Mouse (Mus musculus) embryonic facial prominence, embryonic 12.5 days (tissue): Measurements from ENCODE around the gene Snrnp35. TPM values are rescaled to one million over a fixed set of nuclear protein-coding genes. Genes with fewer than 3 reads are reported as not detected.
"Not testable (repeated sequence)": the region's sequence is repeated elsewhere in the genome, so short reads cannot be mapped to it uniquely, and the experiment has no call there.

Experiments used
- ATAC-seq: fragments of 200-750 bp; cut with Nextera tagmentation; 2 replicates; pipeline ENCODE4 v1.8.0; 2017; ENCODE audit not compliant: insufficient number of reproducible peaks, insufficient read depth, low FRiP score, low TSS enrichment
- H3K27ac ChIP-seq: fragments of 300-500 bp; sonication (generic); 2 replicates; pipeline ENCODE4 v1.5.1; 2016; ENCODE audit warnings: mild to moderate bottlenecking
- H3K27me3 ChIP-seq: fragments of 300-500 bp; sonication (generic); 2 replicates; pipeline ENCODE4 v1.6.1; 2016; ENCODE audit warnings: mild to moderate bottlenecking, moderate library complexity
- H3K36me3 ChIP-seq: fragments of 300-500 bp; sonication (generic); 2 replicates; pipeline ENCODE4 v1.6.1; 2016; ENCODE audit warnings: mild to moderate bottlenecking
- H3K4me1 ChIP-seq: fragments of 300-500 bp; sonication (generic); 2 replicates; pipeline ENCODE4 v1.6.1; 2016
- H3K4me2 ChIP-seq: fragments of 300-500 bp; sonication (generic); replicated peaks from 2 replicates; pipeline ENCODE4 v1.6.1; 2016; ENCODE audit warnings: mild to moderate bottlenecking, moderate library complexity
- H3K4me3 ChIP-seq: fragments of 300-500 bp; sonication (generic); 2 replicates; pipeline ENCODE4 v1.5.1; 2016; ENCODE audit warnings: mild to moderate bottlenecking
- H3K9ac ChIP-seq: fragments of 300-500 bp; sonication (generic); 2 replicates; pipeline ENCODE4 v1.6.1; 2016; ENCODE audit warnings: mild to moderate bottlenecking, moderate library complexity
- H3K9me3 ChIP-seq: fragments of 300-500 bp; sonication (generic); 2 replicates; pipeline ENCODE4 v1.6.1; 2016; ENCODE audit warnings: mild to moderate bottlenecking, moderate library complexity
- WGBS: fragments of 180-500 bp; shearing (Covaris S2); methylation state at CpG from one replicate; pipeline ENCODE4 v1.1.7; 2016; 5-methylcytosine and 5-hydroxymethylcytosine counted together
- polyA plus RNA-seq: library from polyadenylated mRNA; unstranded; fragments of >200 nt; fragmentation: Nextera tagmentation; extraction: Ambion mirVana; gene quantifications from 2 replicates; pipeline ENCODE4 v1.2.1, GENCODE M21; 2016

Snrnp35 gene
- polyA plus RNA-seq, 1 experiment from 2014 or later: 27.2 TPM

DNA sequence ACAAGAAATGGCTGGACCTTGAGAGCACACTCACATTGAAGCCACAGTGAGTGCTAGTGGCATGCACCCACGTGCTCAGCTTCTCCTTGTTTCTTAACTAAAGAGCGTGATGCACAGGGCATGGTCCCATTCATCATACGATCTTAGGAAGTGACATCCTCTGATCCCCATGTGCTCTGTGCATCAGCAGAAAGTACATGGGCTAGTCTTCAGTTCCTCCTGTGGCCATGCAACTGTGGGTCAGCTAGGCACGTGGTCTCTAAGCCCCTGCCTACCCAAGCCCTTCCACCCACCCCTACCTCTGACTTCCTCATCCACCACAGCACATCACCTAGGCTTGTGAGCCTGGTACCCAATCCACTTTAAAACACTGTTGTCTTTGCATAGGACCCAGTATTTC, 9.7 kb downstream of the Snrnp35 start:
- no peak overlapping the region for H3K4me2 ChIP-seq
- H3K9ac ChIP-seq: no peak overlapping the region
- H3K36me3 ChIP-seq: peaks cover 68% of the 10 kb centered on the region
- no peaks in the 10 kb centered on the region for H3K9me3 ChIP-seq
- H3K27ac ChIP-seq: no peak overlapping the region
- no peaks in the 10 kb centered on the region for H3K4me1 ChIP-seq
- no peaks in the 10 kb centered on the region for H3K27me3 ChIP-seq
- no peak overlapping the region for H3K4me3 ChIP-seq
- 82% methylated on average over 4 of the region's 4 CpGs for WGBS
- ATAC-seq: no peak

DNA sequence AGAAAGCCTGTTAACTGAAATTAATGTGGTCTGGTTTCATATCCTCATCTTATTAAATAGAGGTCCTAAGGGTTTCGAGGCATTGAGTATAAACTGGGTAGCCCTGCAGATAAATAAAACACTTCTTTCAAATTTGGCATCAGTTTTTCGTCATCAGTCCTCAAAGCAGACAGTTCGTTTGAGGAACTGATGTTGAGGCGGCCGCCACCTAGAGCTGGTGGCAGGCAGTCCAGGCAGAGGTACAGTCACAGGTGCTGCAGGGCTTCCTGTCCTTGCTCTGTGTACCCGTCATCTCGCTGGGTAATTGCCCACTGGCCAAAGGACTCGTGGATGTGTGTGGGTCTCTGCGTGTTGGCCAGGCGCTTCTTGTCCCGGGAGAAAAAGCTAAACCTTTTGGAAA, 10.5 kb downstream of the Snrnp35 start:
- Histone ChIP-seq H3K4me1 (no peaks in the 10 kb centered on the region), H3K9me3 (no peaks in the 10 kb centered on the region), H3K27ac (no peak overlapping the region), H3K9ac (no peak overlapping the region), H3K4me2 (no peak overlapping the region), H3K4me3 (no peak overlapping the region), H3K27me3 (no peaks in the 10 kb centered on the region), H3K36me3 (peaks cover 69% of the 10 kb centered on the region)
- no peak for ATAC-seq
- WGBS: 87% methylated on average over 11 of the region's 11 CpGs

DNA sequence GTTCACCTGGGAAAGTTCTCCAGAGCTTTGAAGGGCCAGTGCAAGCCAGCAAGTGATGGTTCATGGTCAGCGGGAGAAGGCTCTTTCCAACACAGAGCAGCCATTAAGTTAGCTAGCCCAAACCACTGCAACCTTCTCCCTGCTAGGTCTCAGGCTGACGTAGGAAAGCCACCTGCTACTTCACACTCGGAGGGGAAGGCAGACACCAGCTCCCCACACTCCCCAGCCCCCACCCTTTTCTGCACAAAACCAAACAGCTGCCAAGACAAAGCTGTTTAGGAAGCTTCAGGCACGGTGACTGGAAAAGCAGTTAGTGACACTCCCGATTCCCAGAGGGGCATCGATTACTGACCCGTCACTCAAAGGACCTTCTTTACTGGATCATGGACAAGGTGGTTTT, 12.6 kb downstream of the Snrnp35 start:
- Histone ChIP-seq H3K4me3 (no peak overlapping the region), H3K4me2 (no peak overlapping the region), H3K27ac (no peak overlapping the region), H3K4me1 (no peaks in the 10 kb centered on the region), H3K9me3 (no peaks in the 10 kb centered on the region), H3K36me3 (peaks cover 62% of the 10 kb centered on the region), H3K9ac (no peak overlapping the region), H3K27me3 (no peaks in the 10 kb centered on the region)
- WGBS: 74% methylated on average over 7 of the region's 7 CpGs
- no peak for ATAC-seq

DNA sequence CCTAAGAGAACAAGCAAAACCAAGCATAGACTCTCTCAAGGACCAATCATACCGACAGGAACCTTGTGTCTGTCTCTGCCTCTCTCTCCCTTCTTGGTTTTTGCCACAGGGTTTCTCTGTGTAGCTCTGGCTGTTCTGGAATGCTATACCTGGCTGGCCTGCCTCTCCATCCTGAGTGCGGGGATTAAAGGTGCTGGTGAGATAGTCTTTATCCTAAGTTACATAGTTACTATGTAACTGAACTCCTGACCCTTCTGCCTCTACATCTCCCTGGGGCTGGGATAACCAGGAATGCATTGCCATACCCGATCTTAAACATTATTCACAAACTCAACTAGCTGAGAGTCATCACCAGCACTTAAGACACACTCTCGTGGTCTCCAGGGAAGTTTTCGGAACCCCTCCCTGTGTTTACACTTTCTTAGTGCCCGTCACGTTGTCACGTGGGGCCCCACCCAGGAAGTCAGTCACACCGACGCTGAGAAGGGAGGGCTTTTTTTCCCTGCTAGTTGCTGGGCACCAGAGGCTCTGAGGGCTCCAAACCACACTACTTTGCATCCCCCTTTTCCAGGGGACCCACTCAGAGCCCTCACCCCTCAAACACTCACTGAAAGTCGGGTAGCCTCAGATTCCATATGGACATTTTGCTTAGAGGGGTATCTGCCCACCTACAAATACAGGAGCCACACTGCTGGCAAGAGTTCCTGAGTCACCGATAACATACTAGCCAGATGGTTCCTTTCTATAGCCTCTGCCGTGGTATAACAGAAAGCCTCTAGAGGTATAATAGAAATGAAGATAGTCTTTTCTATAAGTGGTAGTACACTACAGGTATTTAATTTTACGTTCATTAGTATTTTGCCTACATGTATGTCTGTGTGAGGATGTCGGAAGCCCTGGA, 13.9 kb downstream of the Snrnp35 start:
- Histone ChIP-seq H3K36me3 (peaks cover 63% of the 10 kb centered on the region), H3K9me3 (no peaks in the 10 kb centered on the region), H3K4me1 (no peaks in the 10 kb centered on the region), H3K27me3 (no peaks in the 10 kb centered on the region), H3K27ac (no peak overlapping the region), H3K4me3 (no peak overlapping the region), H3K9ac (no peak overlapping the region), H3K4me2 (no peak overlapping the region)
- no peak for ATAC-seq
- WGBS: 74% methylated on average over 15 of the region's 15 CpGs

GRCm38 (mm10) chr5:124498221-124498876, 15.4 kb downstream of the Snrnp35 start:
- Histone ChIP-seq H3K4me2 (no peak overlapping the region), H3K9me3 (no peaks in the 10 kb centered on the region), H3K4me1 (no peaks in the 10 kb centered on the region), H3K27ac (no peak overlapping the region), H3K27me3 (no peaks in the 10 kb centered on the region), H3K36me3 (peaks cover 62% of the 10 kb centered on the region), H3K9ac (no peak overlapping the region), H3K4me3 (no peak overlapping the region)
- ATAC-seq: no peak
- WGBS: 65% methylated on average over 9 of the region's 9 CpGs

- Histone ChIP-seq H3K36me3 (peaks cover 62% of the 10 kb centered on the region), H3K27ac (no peak overlapping the region)
- 26% methylated on average over 5 of the region's 5 CpGs for WGBS
Observed at GRCm38 (mm10) chr5:124499001-124499400, 16.1 kb downstream of the Snrnp35 start.

DNA sequence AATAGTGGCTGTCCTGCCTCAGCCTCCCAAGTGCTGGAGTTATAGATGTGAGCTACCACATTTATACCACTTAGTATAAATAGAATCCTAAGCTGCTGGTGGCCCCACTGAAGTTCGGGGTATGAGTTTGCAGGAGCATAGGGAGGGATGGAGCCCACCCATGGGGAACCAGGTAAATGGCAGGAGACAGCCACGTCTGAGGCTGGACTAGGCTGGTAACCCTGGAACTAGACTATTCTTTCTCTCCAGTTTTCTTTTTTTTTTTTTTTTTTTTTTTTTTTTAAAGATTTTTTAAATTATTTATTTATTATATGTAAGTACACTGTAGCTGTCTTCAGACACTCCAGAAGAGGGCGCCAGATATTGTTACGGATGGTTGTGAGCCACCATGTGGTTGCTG, 17.1 kb downstream of the Snrnp35 start:
- not testable (repeated sequence) for H3K9me3 ChIP-seq, H3K27ac ChIP-seq, H3K9ac ChIP-seq, ATAC-seq, H3K4me1 ChIP-seq, H3K4me3 ChIP-seq, H3K27me3 ChIP-seq, H3K4me2 ChIP-seq
- H3K36me3 ChIP-seq: peaks cover 66% of the 10 kb centered on the region
- WGBS: 78% methylated on average over 4 of the region's 4 CpGs

More at GRCm38 (mm10) chr5:124499001-124499400, 16.1 kb downstream of the Snrnp35 start:
- H3K4me2 ChIP-seq: no peak overlapping the region
- no peak overlapping the region for H3K4me3 ChIP-seq
- no peak for ATAC-seq
- no peaks in the 10 kb centered on the region for H3K27me3 ChIP-seq
- no peaks in the 10 kb centered on the region for H3K4me1 ChIP-seq
- H3K9me3 ChIP-seq: no peaks in the 10 kb centered on the region
- no peak overlapping the region for H3K9ac ChIP-seq

DNA sequence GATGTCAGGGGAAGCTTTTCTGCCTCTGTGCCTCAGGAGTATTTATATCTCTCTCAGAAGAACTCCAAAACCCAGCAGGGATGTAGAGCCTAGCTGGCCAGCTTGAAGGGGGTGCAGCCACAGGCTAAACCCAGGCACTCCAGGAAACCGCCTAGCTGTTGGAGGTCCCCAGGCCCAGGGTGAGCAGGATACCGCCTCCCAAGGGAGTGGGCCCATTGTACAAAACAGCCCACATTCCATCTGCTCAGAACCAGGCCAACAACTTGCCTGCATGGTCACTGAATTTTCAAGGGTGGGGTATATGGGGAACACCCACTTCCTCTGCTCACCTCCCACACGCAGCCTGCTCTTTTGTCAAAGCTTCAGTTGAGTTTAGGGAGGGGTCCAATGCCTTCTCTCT, 17.6 kb downstream of the Snrnp35 start:
- H3K9ac ChIP-seq: no peak overlapping the region
- H3K4me2 ChIP-seq: no peak overlapping the region
- WGBS: 94% methylated on average over 3 of the region's 3 CpGs
- ATAC-seq: no peak
- no peaks in the 10 kb centered on the region for H3K4me1 ChIP-seq
- no peaks in the 10 kb centered on the region for H3K9me3 ChIP-seq
- H3K4me3 ChIP-seq: no peak overlapping the region
- peaks cover 61% of the 10 kb centered on the region for H3K36me3 ChIP-seq
- H3K27ac ChIP-seq: no peak overlapping the region
- no peaks in the 10 kb centered on the region for H3K27me3 ChIP-seq

DNA sequence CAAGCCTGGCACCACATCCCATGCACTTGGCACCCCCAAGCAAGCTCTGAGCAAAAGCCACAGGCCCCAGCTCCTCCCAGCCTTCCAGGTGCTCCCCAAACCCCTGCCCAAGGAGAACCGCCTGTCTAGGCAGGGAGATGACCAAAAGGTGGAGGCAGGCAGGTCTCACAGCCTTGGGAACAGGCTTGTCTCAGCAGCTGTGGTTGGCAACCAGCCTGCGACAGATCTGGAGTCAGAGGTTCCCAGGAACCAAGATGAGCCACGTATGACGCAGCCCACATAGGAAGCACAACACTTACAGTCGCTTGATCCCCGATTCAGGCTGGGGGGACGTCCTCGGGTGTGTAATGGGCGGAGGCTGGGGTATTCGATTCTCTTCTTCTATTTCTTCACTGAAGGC, 18.6 kb downstream of the Snrnp35 start:
- Histone ChIP-seq H3K9ac (no peak overlapping the region), H3K4me1 (peaks cover 3% of the 10 kb centered on the region), H3K27me3 (no peaks in the 10 kb centered on the region), H3K4me2 (no peak overlapping the region), H3K27ac (no peak overlapping the region), H3K9me3 (no peaks in the 10 kb centered on the region), H3K4me3 (no peak overlapping the region), H3K36me3 (peaks cover 51% of the 10 kb centered on the region)
- ATAC-seq: no peak
- WGBS: 91% methylated on average over 10 of the region's 10 CpGs

- Histone ChIP-seq H3K27ac (no peak overlapping the region), H3K27me3 (no peaks in the 10 kb centered on the region), H3K4me2 (no peak overlapping the region), H3K9me3 (no peaks in the 10 kb centered on the region), H3K36me3 (peaks cover 50% of the 10 kb centered on the region), H3K4me3 (no peak overlapping the region), H3K4me1 (peaks cover 8% of the 10 kb centered on the region), H3K9ac (no peak overlapping the region)
- 65% methylated on average over 14 of the region's 14 CpGs for WGBS
- ATAC-seq: no peak
Observed at GRCm38 (mm10) chr5:124503742-124504141, 20.8 kb downstream of the Snrnp35 start.

GRCm38 (mm10) chr5:124505235-124505634, 22.3 kb downstream of the Snrnp35 start:
- Histone ChIP-seq H3K27ac (no peak overlapping the region), H3K27me3 (no peaks in the 10 kb centered on the region), H3K36me3 (peaks cover 57% of the 10 kb centered on the region), H3K4me1 (peaks cover 8% of the 10 kb centered on the region), H3K9ac (no peak overlapping the region), H3K4me3 (no peak overlapping the region), H3K4me2 (no peak overlapping the region), H3K9me3 (no peaks in the 10 kb centered on the region)
- 85% methylated on average over 4 of the region's 4 CpGs for WGBS
- ATAC-seq: no peak
